Mouse (Mus musculus): ENCODE measurements around the gene Gm2696. TPM values are rescaled to one million over a fixed set of nuclear protein-coding genes. Genes with fewer than 3 reads are reported as not detected.
A peak's percentile ranks its signal among the peaks of the same experiment; 100 is the strongest.

Gene Gm2696
- total and polyA plus RNA-seq, 3 experiments: not detected

- ATAC-seq (ENCODE audit: extremely low read depth, insufficient number of reproducible peaks, low FRiP score, poor library complexity, severe bottlenecking): no peak
- Histone ChIP-seq H3K4me3 (ENCODE audit: low read depth, low read length) (no peak overlapping the region), H3K9me3 (replicated peaks) (no peaks in the 10 kb centered on the region), H3K36me3 (replicated peaks) (no peaks in the 10 kb centered on the region), H3K27me3 (ENCODE audit: insufficient read depth, low read length) (no peaks in the 10 kb centered on the region), H3K4me1 (ENCODE audit: insufficient read depth, low read depth, low read length) (no peaks in the 10 kb centered on the region)
- TF ChIP-seq CTCF (IDR thresholded peaks at IDR 0.05; ENCODE audit: low read depth, low read length): 0 out of 2 replicates have a peak, but pooled peaks have one; percentile 38
- no peak for TF ChIP-seq TAL1 (conservative IDR thresholded peaks at IDR 0.05; ENCODE audit: low read depth, low read length)
- no peak for DNase-seq (ENCODE audit: low spot score)
Measured at GRCm38 (mm10) chr10:77882553-77882952, 68.1 kb downstream of the Gm2696 start.

Other genes with a start within 250 kb of the Gm2696 start
Only the 20 nearest of the 33 such genes appear.
- gene Gm10024, start 103.2 kb upstream of the Gm2696 start, total RNA-seq (2014; fragmentation: Nextera tagmentation): not detected in 2 replicates
- gene Gm10024, start 103.2 kb upstream of the Gm2696 start, total RNA-seq (2017): not detected in 2 replicates
- not detected in 2 replicates for gene Gm10024, start 103.2 kb upstream of the Gm2696 start, polyA plus RNA-seq (2012)
- gene Gm10142, start 98.9 kb upstream of the Gm2696 start, total RNA-seq (2014; fragmentation: Nextera tagmentation): not detected in 2 replicates
- gene Gm10142, start 98.9 kb upstream of the Gm2696 start, total RNA-seq (2017): not detected in 2 replicates
- gene Gm10142, start 98.9 kb upstream of the Gm2696 start, polyA plus RNA-seq (2012): not detected in 2 replicates
- gene Krtap12-1, start 94.1 kb upstream of the Gm2696 start, total RNA-seq (2014; fragmentation: Nextera tagmentation): not detected in 2 replicates
- not detected in 2 replicates for gene Krtap12-1, start 94.1 kb upstream of the Gm2696 start, total RNA-seq (2017)
- not detected in 2 replicates for gene Krtap12-1, start 94.1 kb upstream of the Gm2696 start, polyA plus RNA-seq (2012)
- gene Gm10100, start 88.2 kb upstream of the Gm2696 start, total RNA-seq (2014; fragmentation: Nextera tagmentation): not detected in 2 replicates
- gene Gm10100, start 88.2 kb upstream of the Gm2696 start, total RNA-seq (2017): not detected in 2 replicates
- gene Gm10100, start 88.2 kb upstream of the Gm2696 start, polyA plus RNA-seq (2012): not detected in 2 replicates
- gene Gm18596, start 72.0 kb upstream of the Gm2696 start, total RNA-seq (2014; fragmentation: Nextera tagmentation): not detected in 2 replicates
- not detected in 2 replicates for gene Gm18596, start 72.0 kb upstream of the Gm2696 start, total RNA-seq (2017)
- not detected in 2 replicates for gene Gm18596, start 72.0 kb upstream of the Gm2696 start, polyA plus RNA-seq (2012)
- gene Gm9736, start 63.3 kb upstream of the Gm2696 start, total RNA-seq (2014; fragmentation: Nextera tagmentation): not detected in 2 replicates
- gene Gm9736, start 63.3 kb upstream of the Gm2696 start, total RNA-seq (2017): 0.22 TPM in 1 of 2 replicates, not detected in the other
- not detected in 2 replicates for gene Gm9736, start 63.3 kb upstream of the Gm2696 start, polyA plus RNA-seq (2012)
- gene Gm3233, start 55.0 kb upstream of the Gm2696 start, total RNA-seq (2014; fragmentation: Nextera tagmentation): not detected in 2 replicates
- gene Gm3233, start 55.0 kb upstream of the Gm2696 start, total RNA-seq (2017): 0.33 TPM in 1 of 2 replicates, not detected in the other
- gene Gm3233, start 55.0 kb upstream of the Gm2696 start, polyA plus RNA-seq (2012): not detected in 2 replicates
- gene Gm3238, start 43.4 kb upstream of the Gm2696 start, total RNA-seq (2014; fragmentation: Nextera tagmentation): not detected in 2 replicates
- 0.22 TPM in 1 of 2 replicates, not detected in the other for gene Gm3238, start 43.4 kb upstream of the Gm2696 start, total RNA-seq (2017)
- not detected in 2 replicates for gene Gm3238, start 43.4 kb upstream of the Gm2696 start, polyA plus RNA-seq (2012)
- gene Gm7138, start 37.7 kb upstream of the Gm2696 start, total RNA-seq (2014; fragmentation: Nextera tagmentation): not detected in 2 replicates
- gene Gm7138, start 37.7 kb upstream of the Gm2696 start, total RNA-seq (2017): 0.33 TPM in 1 of 2 replicates, not detected in the other
- gene Gm7138, start 37.7 kb upstream of the Gm2696 start, polyA plus RNA-seq (2012): not detected in 2 replicates
- not detected in 2 replicates for gene Gm3250, start 32.1 kb upstream of the Gm2696 start, total RNA-seq (2014; fragmentation: Nextera tagmentation)
- gene Gm3250, start 32.1 kb upstream of the Gm2696 start, total RNA-seq (2017): not detected in 2 replicates
- gene Gm3250, start 32.1 kb upstream of the Gm2696 start, polyA plus RNA-seq (2012): not detected in 2 replicates
- gene Gm7137, start 26.5 kb upstream of the Gm2696 start, total RNA-seq (2014; fragmentation: Nextera tagmentation): not detected in 2 replicates
- gene Gm7137, start 26.5 kb upstream of the Gm2696 start, total RNA-seq (2017): not detected in 2 replicates
- gene Gm7137, start 26.5 kb upstream of the Gm2696 start, polyA plus RNA-seq (2012): not detected in 2 replicates
- not detected in 2 replicates for gene Gm9639, start 19.6 kb upstream of the Gm2696 start, total RNA-seq (2014; fragmentation: Nextera tagmentation)
- gene Gm9639, start 19.6 kb upstream of the Gm2696 start, total RNA-seq (2017): not detected in 2 replicates
- gene Gm9639, start 19.6 kb upstream of the Gm2696 start, polyA plus RNA-seq (2012): not detected in 2 replicates
- not detected in 2 replicates for gene Gm19668, start 15.5 kb upstream of the Gm2696 start, total RNA-seq (2014; fragmentation: Nextera tagmentation)
- 0.16 TPM in 1 of 2 replicates, not detected in the other for gene Gm19668, start 15.5 kb upstream of the Gm2696 start, total RNA-seq (2017)
- not detected in 2 replicates for gene Gm19668, start 15.5 kb upstream of the Gm2696 start, polyA plus RNA-seq (2012)
- not detected in 2 replicates for gene Gm9507, start 2.8 kb upstream of the Gm2696 start, total RNA-seq (2014; fragmentation: Nextera tagmentation)
- gene Gm9507, start 2.8 kb upstream of the Gm2696 start, total RNA-seq (2017): not detected in 2 replicates
- not detected in 2 replicates for gene Gm9507, start 2.8 kb upstream of the Gm2696 start, polyA plus RNA-seq (2012)
- not detected in 2 replicates for gene Krtap10-4, start 12.4 kb downstream of the Gm2696 start, total RNA-seq (2014; fragmentation: Nextera tagmentation)
- gene Krtap10-4, start 12.4 kb downstream of the Gm2696 start, total RNA-seq (2017): not detected in 2 replicates
- gene Krtap10-4, start 12.4 kb downstream of the Gm2696 start, polyA plus RNA-seq (2012): not detected in 2 replicates
- gene Krtap10-10, start 21.3 kb downstream of the Gm2696 start, total RNA-seq (2014; fragmentation: Nextera tagmentation): not detected in 2 replicates
- 0.49 TPM in 1 of 2 replicates, not detected in the other for gene Krtap10-10, start 21.3 kb downstream of the Gm2696 start, total RNA-seq (2017)
- gene Krtap10-10, start 21.3 kb downstream of the Gm2696 start, polyA plus RNA-seq (2012): not detected in 2 replicates
- not detected in 2 replicates for gene Gm36176, start 32.1 kb downstream of the Gm2696 start, total RNA-seq (2014; fragmentation: Nextera tagmentation)
- not detected in 2 replicates for gene Gm36176, start 32.1 kb downstream of the Gm2696 start, total RNA-seq (2017)
- not detected in 2 replicates for gene Gm36176, start 32.1 kb downstream of the Gm2696 start, polyA plus RNA-seq (2012)
- not detected in 2 replicates for gene Gm10318, start 38.2 kb downstream of the Gm2696 start, total RNA-seq (2014; fragmentation: Nextera tagmentation)
- gene Gm10318, start 38.2 kb downstream of the Gm2696 start, total RNA-seq (2017): 0.23 TPM in 1 of 2 replicates, not detected in the other
- gene Gm10318, start 38.2 kb downstream of the Gm2696 start, polyA plus RNA-seq (2012): not detected in 2 replicates
- gene Gm3285, start 47.3 kb downstream of the Gm2696 start, total RNA-seq (2014; fragmentation: Nextera tagmentation): not detected in 2 replicates
- not detected in 2 replicates for gene Gm3285, start 47.3 kb downstream of the Gm2696 start, total RNA-seq (2017)
- not detected in 2 replicates for gene Gm3285, start 47.3 kb downstream of the Gm2696 start, polyA plus RNA-seq (2012)
- not detected in 2 replicates for gene Lrrc3, start 87.9 kb downstream of the Gm2696 start, total RNA-seq (2014; fragmentation: Nextera tagmentation)
- 0.05 and 0.06 TPM in 2 replicates for gene Lrrc3, start 87.9 kb downstream of the Gm2696 start, total RNA-seq (2017)
- gene Lrrc3, start 87.9 kb downstream of the Gm2696 start, polyA plus RNA-seq (2012): 0.01 TPM in 1 of 2 replicates, not detected in the other

All from G1E (cell line).